Mouse (Mus musculus): Measurements from ENCODE around the gene Plpp6. TPM values are rescaled to one million over a fixed set of nuclear protein-coding genes. Genes with fewer than 3 reads are reported as not detected.

Plpp6 gene
- polyA plus RNA-seq, 1 experiment from 2014 or later, result 11.4 TPM

DNA sequence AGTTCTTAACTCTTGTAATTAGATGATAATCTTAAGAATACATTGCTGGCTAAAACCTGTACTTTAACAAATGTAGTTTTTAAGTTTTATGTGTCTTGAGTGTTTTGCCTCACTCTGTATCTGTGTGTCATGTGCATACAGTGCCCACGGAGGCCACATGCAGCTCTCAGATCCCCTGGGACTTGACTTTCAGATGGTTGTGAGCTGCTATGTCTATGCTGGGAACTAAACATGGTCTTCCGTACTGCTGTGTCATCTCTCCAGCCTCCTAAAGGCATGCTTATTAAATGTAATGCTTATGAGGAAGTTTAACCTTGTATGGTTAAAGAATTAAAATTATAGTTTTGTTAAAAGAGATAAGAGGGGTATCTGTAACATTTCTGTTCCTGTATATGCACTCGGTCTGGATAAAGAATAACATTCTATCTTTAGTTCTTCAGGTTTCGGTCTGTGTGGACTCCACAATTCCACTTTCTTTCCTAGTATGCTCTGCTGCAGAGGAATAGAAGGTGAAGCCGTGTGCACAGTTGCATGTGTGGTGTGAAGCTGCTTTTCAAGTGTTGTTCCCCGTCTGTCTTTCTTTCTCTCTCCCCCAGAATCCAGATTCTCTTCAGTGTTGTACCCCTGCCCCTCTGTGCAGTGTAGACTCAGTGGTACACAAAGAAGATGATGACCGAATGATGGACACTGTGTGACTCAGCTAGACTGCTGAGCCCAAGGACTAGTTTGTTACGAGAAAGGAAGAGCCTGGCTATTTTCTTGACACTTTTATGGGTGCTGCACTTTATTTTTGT is 51.9 kb downstream of the Plpp6 start:
- Histone ChIP-seq H3K9ac (ENCODE audit: low read length) (no peak overlapping the region), H3K4me2 (ENCODE audit: low read length) (no peak overlapping the region), H3K4me3 (ENCODE audit: low read depth, low read length) (no peak overlapping the region), H3K27ac (ENCODE audit: low read depth, low read length) (no peak overlapping the region), H3K4me1 (ENCODE audit: control insufficient read depth, insufficient read depth, low read length) (no peaks in the 10 kb centered on the region), H3K36me3 (ENCODE audit: control insufficient read depth, insufficient read depth, low read length) (peaks cover 72% of the 10 kb centered on the region), H3K27me3 (replicated peaks; ENCODE audit: control insufficient read depth, insufficient read depth, low read length) (no peaks in the 10 kb centered on the region), H3K9me3 (replicated peaks; ENCODE audit: control insufficient read depth, low read length) (no peaks in the 10 kb centered on the region)
- DNase-seq (ENCODE audit: low spot score) (no peak), ATAC-seq (no peak)
- 92% methylated on average over 8 of the region's 8 CpGs for WGBS

DNA sequence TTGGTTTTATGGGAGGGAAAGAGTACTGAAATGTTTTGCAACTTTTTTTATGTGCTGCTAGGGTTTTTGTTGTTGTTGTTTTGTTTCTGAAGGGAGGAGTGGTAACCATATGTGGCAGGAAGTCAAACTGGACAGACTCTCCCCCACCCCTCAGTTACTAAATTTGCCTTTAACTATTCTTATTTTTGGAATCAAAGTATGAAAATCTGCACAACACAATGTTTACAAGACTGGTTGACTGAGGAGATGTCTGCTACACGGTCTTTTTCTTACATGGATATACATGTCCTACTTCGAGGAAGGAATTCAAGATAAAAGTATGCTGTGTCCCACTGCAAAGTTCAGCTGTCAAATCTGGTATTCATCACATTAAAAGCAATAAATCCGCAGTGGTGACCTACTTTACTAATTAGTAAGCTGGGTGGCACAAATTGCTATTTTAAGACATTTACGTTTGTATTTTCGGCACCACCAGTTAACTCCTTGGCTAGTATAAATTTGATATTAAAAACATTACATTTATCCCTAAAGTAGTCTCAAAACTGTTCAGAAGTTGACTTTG is 52.5 kb downstream of the Plpp6 start:
- DNase-seq (ENCODE audit: low spot score) (no peak), ATAC-seq (no peak)
- Histone ChIP-seq H3K27me3 (replicated peaks; ENCODE audit: control insufficient read depth, insufficient read depth, low read length) (no peaks in the 10 kb centered on the region), H3K4me3 (ENCODE audit: low read depth, low read length) (no peak overlapping the region), H3K27ac (ENCODE audit: low read depth, low read length) (no peak overlapping the region), H3K9me3 (replicated peaks; ENCODE audit: control insufficient read depth, low read length) (no peaks in the 10 kb centered on the region), H3K4me1 (ENCODE audit: control insufficient read depth, insufficient read depth, low read length) (no peaks in the 10 kb centered on the region), H3K4me2 (ENCODE audit: low read length) (no peak overlapping the region), H3K9ac (ENCODE audit: low read length) (no peak overlapping the region), H3K36me3 (ENCODE audit: control insufficient read depth, insufficient read depth, low read length) (peaks cover 75% of the 10 kb centered on the region)
- 92% methylated on average over 5 of the region's 5 CpGs for WGBS

Other genes starting within 250 kb of the Plpp6 start
- gene Slc1a1, start 128.9 kb upstream of the Plpp6 start, polyA plus RNA-seq (2014; fragmentation: Nextera tagmentation; extraction: Ambion mirVana), result 9.3 and 13.6 TPM in 2 replicates
- gene 4430402I18Rik, start 3.8 kb downstream of the Plpp6 start, polyA plus RNA-seq (2014; fragmentation: Nextera tagmentation; extraction: Ambion mirVana), result 2.0 and 2.1 TPM in 2 replicates
- gene Cdc37l1, start 26.4 kb downstream of the Plpp6 start, polyA plus RNA-seq (2014; fragmentation: Nextera tagmentation; extraction: Ambion mirVana), result 42.0 and 55.0 TPM in 2 replicates
- 76.8 and 83.2 TPM in 2 replicates for gene Ak3, start 84.0 kb downstream of the Plpp6 start, polyA plus RNA-seq (2014; fragmentation: Nextera tagmentation; extraction: Ambion mirVana)
- 34.8 and 35.1 TPM in 2 replicates for gene Rcl1, start 137.4 kb downstream of the Plpp6 start, polyA plus RNA-seq (2014; fragmentation: Nextera tagmentation; extraction: Ambion mirVana)